Mouse (Mus musculus) olfactory bulb, adult 2 months (tissue): Measurements from ENCODE around the gene M1ap.

ENCODE experiments used
- CTCF ChIP-seq: fragments of 200-500 bp; IDR thresholded peaks from 2 replicates; pipeline ENCODE4 v1.5.1; 2012; ENCODE audit warnings: low read depth, mild to moderate bottlenecking, low read length, moderate library complexity; ENCODE audit not compliant: insufficient read depth
- POLR2A ChIP-seq: fragments of 200-500 bp; IDR thresholded peaks from 2 replicates; pipeline ENCODE4 v1.6.1; 2012; ENCODE audit warnings: mild to moderate bottlenecking, low read depth, low read length, moderate library complexity; ENCODE audit not compliant: insufficient read depth

GRCm38 (mm10) chr6:83013444-83013843 is 66.7 kb downstream of the M1ap start:
- TF ChIP-seq CTCF (no peak), POLR2A (no peak)
